In the genomic region with DNA sequence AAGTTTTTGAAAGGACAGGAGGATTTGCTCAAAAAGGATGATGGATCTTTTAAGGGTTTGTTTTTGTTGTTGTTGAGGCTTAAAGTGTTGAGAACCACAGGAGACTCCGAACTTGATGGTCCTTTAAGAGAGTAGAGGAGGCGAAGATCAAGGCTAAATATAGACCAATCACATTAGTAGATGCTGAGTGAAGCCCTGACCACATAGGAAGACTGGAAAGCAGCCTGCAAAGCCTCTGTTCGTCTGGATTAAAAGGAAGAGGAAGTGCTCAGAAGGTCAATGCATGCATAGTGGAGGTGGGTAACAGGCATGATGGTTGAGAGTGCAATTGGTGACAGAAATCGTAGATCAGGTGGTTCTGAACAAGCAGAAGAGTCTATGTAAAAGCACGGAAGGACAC, we compare ENCODE assay signal across 16 mouse cellular contexts. TPM values are rescaled to one million over a fixed set of nuclear protein-coding genes. Genes with fewer than 3 reads are reported as not detected.
A peak's percentile ranks its signal among the peaks of the same experiment; 100 is the strongest.
DNase-seq lines count a peak whose midpoint lies in the region; ATAC-seq and TF ChIP-seq lines count a peak whose summit lies in the region.
"Had no signal": no experiment of that assay in that cellular context is flagged by ENCODE, and none has a peak within 500 bp of the region (broad histone marks: within the 10 kb centered on the region; RNA-seq: fewer than 3 reads in every experiment).

No protein-coding gene starts in this region.

- no peaks in the 10 kb centered on the region for H3K9me3 ChIP-seq in intestine, postnatal 0 days (ENCODE audit: control insufficient read depth)
- no peaks in the 10 kb centered on the region for H3K9me3 ChIP-seq in intestine, embryonic 15.5 days
- H3K9me3 ChIP-seq in megakaryocyte, embryonic 14.5 days, result no peaks in the 10 kb centered on the region
- H3K9me3 ChIP-seq: embryonic facial prominence, embryonic 15.5 days; forebrain, embryonic 12.5 days; midbrain, embryonic 12.5 days had no signal

- H3K9ac ChIP-seq in intestine, postnatal 0 days (ENCODE audit: low read depth, low read length), result no peak overlapping the region
- no peak overlapping the region for H3K9ac ChIP-seq in intestine, embryonic 15.5 days
- H3K9ac ChIP-seq: embryonic facial prominence, embryonic 15.5 days; forebrain, embryonic 12.5 days; midbrain, embryonic 12.5 days had no signal

- no peak overlapping the region for H3K27ac ChIP-seq in intestine, postnatal 0 days (ENCODE audit: low read depth, low read length)
- H3K27ac ChIP-seq in intestine, embryonic 15.5 days, result no peak overlapping the region
- H3K27ac ChIP-seq: embryonic facial prominence, embryonic 15.5 days; forebrain, embryonic 12.5 days; midbrain, embryonic 12.5 days had no signal

- peak overlapping the region; percentile 13; the same call in 1 of the 2 replicates for H3K4me2 ChIP-seq in intestine, postnatal 0 days (replicated peaks; ENCODE audit: low read depth)
- H3K4me2 ChIP-seq in intestine, embryonic 15.5 days (replicated peaks), result no peak overlapping the region
- H3K4me2 ChIP-seq: embryonic facial prominence, embryonic 15.5 days; forebrain, embryonic 12.5 days; midbrain, embryonic 12.5 days had no signal

- no peak overlapping the region for H3K4me3 ChIP-seq in intestine, postnatal 0 days (ENCODE audit: low read depth, low read length)
- H3K4me3 ChIP-seq in intestine, embryonic 15.5 days (replicated peaks), result no peak overlapping the region
- H3K4me3 ChIP-seq in megakaryocyte, embryonic 14.5 days (replicated peaks), result peak overlapping the region; percentile 90
- H3K4me3 ChIP-seq: embryonic facial prominence, embryonic 15.5 days; forebrain, embryonic 12.5 days; midbrain, embryonic 12.5 days had no signal

- no peak for TF ChIP-seq CTCF in intestine, postnatal 0 days (IDR thresholded peaks at IDR 0.05; ENCODE audit: low read depth)

- no peaks in the 10 kb centered on the region for H3K36me3 ChIP-seq in intestine, postnatal 0 days (ENCODE audit: control insufficient read depth, insufficient read depth)
- H3K36me3 ChIP-seq in intestine, embryonic 15.5 days, result no peaks in the 10 kb centered on the region
- peaks cover 31% of the 10 kb centered on the region for H3K36me3 ChIP-seq in megakaryocyte, embryonic 14.5 days (replicated peaks; ENCODE audit: low read length)
- H3K36me3 ChIP-seq: embryonic facial prominence, embryonic 15.5 days; forebrain, embryonic 12.5 days; midbrain, embryonic 12.5 days had no signal

- ATAC-seq in intestine, postnatal 0 days, result no peak
- no peak for ATAC-seq in intestine, embryonic 15.5 days
- ATAC-seq in megakaryocyte, adult 5-6 weeks (ENCODE audit: poor library complexity, severe bottlenecking), result no peak
- ATAC-seq in common myeloid progenitor, adult 5-6 weeks (replicated peaks; ENCODE audit: low read depth, poor library complexity, severe bottlenecking), result peak; percentile 70
- peak; percentile 33 for ATAC-seq in inflammation-experienced regulatory T-cells, adult 6 months
- ATAC-seq: hindbrain, embryonic 16.5 days; Patski had no signal

- no peak for DNase-seq in frontal cortex, adult 2 months (ENCODE audit: extremely low spot score in 1 of 2, low spot score in 1 of 2)
- DNase-seq in testis, postnatal 10 days (ENCODE audit: low spot score), result no peak
- DNase-seq: cerebellum, adult 18-20 months; gastrocnemius, postnatal 36 days; kidney, postnatal 10 days had no signal

- no peaks in the 10 kb centered on the region for H3K4me1 ChIP-seq in intestine, postnatal 0 days (replicated peaks; ENCODE audit: control insufficient read depth, insufficient read depth, low read length)
- 0 out of 2 replicates have a peak, but pooled peaks cover 7% of the 10 kb centered on the region for H3K4me1 ChIP-seq in intestine, embryonic 15.5 days (replicated peaks)
- H3K4me1 ChIP-seq in megakaryocyte, embryonic 14.5 days, result peaks cover 84% of the 10 kb centered on the region

- 57% methylated on average over 5 of the region's 5 CpGs for WGBS in intestine, postnatal 0 days
- 64% methylated on average over 5 of the region's 5 CpGs for WGBS in intestine, embryonic 15.5 days

- no peaks in the 10 kb centered on the region for H3K27me3 ChIP-seq in intestine, postnatal 0 days (replicated peaks; ENCODE audit: control insufficient read depth, insufficient read depth, low read length)
- H3K27me3 ChIP-seq in intestine, embryonic 15.5 days (replicated peaks), result no peaks in the 10 kb centered on the region
- H3K27me3 ChIP-seq in megakaryocyte, embryonic 14.5 days (replicated peaks), result no peaks in the 10 kb centered on the region
- H3K27me3 ChIP-seq: forebrain, embryonic 12.5 days; midbrain, embryonic 12.5 days had no signal

RNA-seq across cellular contexts. Expression of a gene that starts 4.8 kb away (rescaled TPM):
- polyA plus RNA-seq in intestine, postnatal 0 days (2015; fragmentation: Nextera tagmentation; extraction: Ambion mirVana), result 15.7 and 15.9 TPM in 2 replicates
- 43.1 and 46.1 TPM in 2 replicates for polyA plus RNA-seq in intestine, embryonic 15.5 days (2015; fragmentation: Nextera tagmentation; extraction: Ambion mirVana)
- 3.2 and 7.1 TPM in 2 replicates for polyA plus RNA-seq in megakaryocyte, embryonic 14.5 days (2012; ENCODE audit: insufficient read depth, low replicate concordance)
- total RNA-seq in megakaryocyte, adult 5-6 weeks (2015), result 0.04 TPM in 1 of 2 replicates, not detected in the other
- not detected in 2 replicates for total RNA-seq in megakaryocyte, adult 5-6 weeks (2017)
- total RNA-seq in common myeloid progenitor, adult 5-6 weeks (2017), result 3.0 and 4.5 TPM in 2 replicates
- 10 to 100 TPM in 2 of 3 experiments, 1 to 10 TPM in 1; 1.7 to 12.3 (median 10.1) TPM for polyA plus RNA-seq in inflammation-experienced regulatory T-cells, adult 6 months (2017; shearing (Covaris generic))
- 50.8 and 52.8 TPM in 2 replicates for polyA plus RNA-seq in frontal cortex, adult 2 months (2012; rRNA removed)
- polyA plus RNA-seq: Patski had no signal

Comparison
In these comparisons a context has a peak if more than half of its experiments do, and no peak if none do; other contexts are left out.
1. ATAC-seq: peak in common myeloid progenitor, adult 5-6 weeks (single experiment) and inflammation-experienced regulatory T-cells, adult 6 months (single experiment); none in intestine, postnatal 0 days (single experiment), intestine, embryonic 15.5 days (single experiment) and megakaryocyte, adult 5-6 weeks (single experiment).